1 mouse cellular context compared by ENCODE assay signal in genomic region chr10:128231697-128232419, GRCm38 (mm10).
A peak's percentile ranks its signal among the peaks of the same experiment; 100 is the strongest.
TF ChIP-seq lines count a peak whose summit lies in the region.

TSS of gene Timeless (plus strand) at chr10:128232065.

TF ChIP-seq in CH12.LX, 34 proteins besides CTCF, POLR2A, EP300 and RAD21 (continued from another document):
- 0 out of 2 replicates have a peak, but pooled peaks have one; percentile 43 for TF ChIP-seq KAT2A (IDR thresholded peaks at IDR 0.05; ENCODE audit: insufficient replicate concordance, low read length)
- TF ChIP-seq JUND (conservative IDR thresholded peaks at IDR 0.05; ENCODE audit: low read depth, low read length): 0 out of 2 replicates have a peak, but pooled peaks have one; percentile 32
- peak; percentile 72 for TF ChIP-seq NELFE (IDR thresholded peaks at IDR 0.05; ENCODE audit: low read depth, low read length)
- TF ChIP-seq MAX (IDR thresholded peaks at IDR 0.05; ENCODE audit: low read length): peak; percentile 48; the same call in 1 of the 2 replicates
- peak; percentile 76; the same call in 1 of the 2 replicates for TF ChIP-seq E2F4 (IDR thresholded peaks at IDR 0.05; ENCODE audit: insufficient replicate concordance, low read depth, low read length)
- 0 out of 2 replicates have a peak, but pooled peaks have one; percentile 4 for TF ChIP-seq BHLHE40 (IDR thresholded peaks at IDR 0.05; ENCODE audit: low read depth, low read length)
- peak; percentile 80 for TF ChIP-seq NRF1 (IDR thresholded peaks at IDR 0.05; ENCODE audit: low read depth, low read length)
- TF ChIP-seq USF1 (IDR thresholded peaks at IDR 0.05; ENCODE audit: low read depth, low read length): no peak
- peak; percentile 61 for TF ChIP-seq HCFC1 (IDR thresholded peaks at IDR 0.05; ENCODE audit: low read depth, low read length)
- peak; percentile 78; the same call in 1 of the 2 replicates for TF ChIP-seq SIN3A (IDR thresholded peaks at IDR 0.05; ENCODE audit: low read length)
- peak; percentile 97 for TF ChIP-seq TBP (conservative IDR thresholded peaks at IDR 0.05; ENCODE audit: low read depth, low read length)
- no peak; the same call in 1 of the 2 replicates for TF ChIP-seq ZMIZ1 (IDR thresholded peaks at IDR 0.05; ENCODE audit: low read depth, low read length)
- TF ChIP-seq MAFK (IDR thresholded peaks at IDR 0.05; ENCODE audit: insufficient replicate concordance, low read length): no peak
